Mouse (Mus musculus) right cerebral cortex, postnatal 25 days (tissue): ENCODE results near the gene Gm21170.
"Not testable (repeated sequence)": the region's sequence is repeated elsewhere in the genome, so short reads cannot be mapped to it uniquely, and the experiment has no call there.

Source experiments
- DNase-seq: peaks from one replicate; pipeline ENCODE4 v3.0.0; 2022

Gm21170 gene

DNA sequence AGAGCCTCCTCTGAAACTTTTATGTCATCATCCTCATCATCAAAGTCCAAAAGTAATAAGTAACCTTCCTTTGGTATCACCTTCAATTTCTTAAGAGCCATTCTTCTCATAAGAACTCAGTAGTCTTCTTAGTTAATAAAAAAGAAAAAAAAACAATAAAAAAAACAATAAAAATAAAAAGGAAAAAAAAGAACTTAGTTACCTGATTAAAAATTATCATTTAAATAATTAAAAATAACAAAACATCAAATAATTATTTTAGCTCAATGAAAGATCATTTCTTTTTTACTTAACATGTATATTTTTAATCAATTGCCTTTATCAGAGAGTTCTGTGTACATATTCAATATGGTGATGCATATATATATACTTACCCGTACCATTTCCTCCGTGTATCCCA, at the start of gene Gm21170:
TSS of gene Gm21170 (minus strand) at position 101 of the 400 bp plus-strand sequence.
- not testable (repeated sequence) for DNase-seq
